Mouse (Mus musculus) mature B cell (primary cell): ENCODE results near the gene Mc1r.
"Not testable (repeated sequence)": the region's sequence is repeated elsewhere in the genome, so short reads cannot be mapped to it uniquely, and the experiment has no call there.

ENCODE experiments used
- in situ Hi-C: fragments of 300-500 bp; cut with MboI; formaldehyde crosslinking; loops from 2 replicates; pipeline ENCODE4 v1.14.3; 2019

The Mc1r gene

DNA sequence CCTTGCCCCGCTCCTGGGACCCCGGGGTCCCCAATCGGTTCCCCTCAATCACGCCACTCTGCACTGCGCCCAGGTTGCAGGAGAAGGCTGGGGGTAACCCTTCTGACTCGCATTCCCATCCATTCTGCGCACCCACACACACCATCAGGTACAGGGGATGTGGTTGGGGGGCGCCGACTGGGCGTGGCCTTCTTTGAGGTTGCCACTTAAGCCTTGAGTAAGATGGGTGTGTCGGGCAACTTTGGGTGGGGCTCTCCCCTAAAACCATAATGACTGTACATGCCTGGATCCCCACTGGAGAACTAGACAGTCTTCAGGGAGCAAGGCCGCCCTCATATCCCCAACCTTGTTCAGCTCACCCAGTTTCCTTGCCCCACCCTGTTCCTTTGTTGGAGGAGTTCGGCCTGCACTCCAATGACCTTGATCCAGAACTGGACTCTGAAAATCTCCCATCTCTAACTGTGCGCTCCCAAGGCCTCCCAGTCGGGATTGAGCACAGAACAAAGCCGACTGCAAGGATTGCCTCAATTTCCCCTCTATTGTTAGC lies 4.9 kb downstream of the Mc1r start:
- in situ Hi-C loops = no loop called here

DNA sequence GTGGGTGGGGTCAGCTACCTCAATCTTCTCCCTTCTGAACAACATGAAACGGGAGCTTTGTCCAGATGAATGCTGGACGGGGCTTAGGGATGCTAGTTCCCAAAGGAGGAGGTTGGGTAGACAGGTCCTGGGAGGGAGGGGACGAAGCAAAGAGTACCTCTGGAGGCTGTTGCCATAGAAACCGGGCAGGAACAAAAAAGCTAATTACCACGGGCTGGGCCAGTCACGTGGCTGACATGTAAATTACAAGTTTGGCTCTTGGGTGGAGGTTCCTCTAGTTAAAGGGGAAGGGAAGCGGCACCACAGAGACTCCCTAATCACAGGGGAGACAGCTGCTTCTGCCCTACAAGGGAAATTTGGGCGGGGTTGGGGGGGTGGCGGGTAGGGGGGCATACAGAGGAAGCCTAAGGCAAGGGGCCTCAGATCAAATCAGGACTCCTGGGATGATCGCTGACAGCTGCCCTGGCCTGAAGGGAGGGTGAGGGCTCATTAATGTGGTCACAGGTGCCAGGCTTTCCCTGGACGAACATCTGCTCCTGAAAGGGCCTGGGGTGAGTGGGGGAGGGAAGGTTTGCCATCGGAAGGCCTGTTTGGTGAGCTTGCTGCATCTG lies 5.8 kb downstream of the Mc1r start:
- in situ Hi-C loops = no loop called here

DNA sequence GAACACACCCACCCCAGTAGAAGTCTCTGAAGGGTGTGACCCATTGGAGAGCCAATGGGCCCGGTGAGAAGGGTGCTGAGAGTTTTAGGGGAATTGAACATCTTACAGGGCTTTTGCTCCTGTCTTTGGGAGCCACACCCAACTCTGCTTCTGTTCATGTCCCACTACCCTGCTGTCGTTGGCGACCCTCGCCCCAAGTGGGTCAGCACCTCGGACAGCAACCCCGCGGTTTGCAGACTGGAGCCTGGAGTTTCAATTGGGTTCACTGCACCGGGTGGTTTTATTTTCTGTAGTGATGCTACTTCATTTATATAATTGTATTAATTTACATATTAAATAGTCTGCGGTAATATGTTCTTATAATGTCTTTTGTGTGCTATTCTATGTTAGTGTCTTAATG lies 7.3 kb downstream of the Mc1r start:
- in situ Hi-C loops = no loop called here

DNA sequence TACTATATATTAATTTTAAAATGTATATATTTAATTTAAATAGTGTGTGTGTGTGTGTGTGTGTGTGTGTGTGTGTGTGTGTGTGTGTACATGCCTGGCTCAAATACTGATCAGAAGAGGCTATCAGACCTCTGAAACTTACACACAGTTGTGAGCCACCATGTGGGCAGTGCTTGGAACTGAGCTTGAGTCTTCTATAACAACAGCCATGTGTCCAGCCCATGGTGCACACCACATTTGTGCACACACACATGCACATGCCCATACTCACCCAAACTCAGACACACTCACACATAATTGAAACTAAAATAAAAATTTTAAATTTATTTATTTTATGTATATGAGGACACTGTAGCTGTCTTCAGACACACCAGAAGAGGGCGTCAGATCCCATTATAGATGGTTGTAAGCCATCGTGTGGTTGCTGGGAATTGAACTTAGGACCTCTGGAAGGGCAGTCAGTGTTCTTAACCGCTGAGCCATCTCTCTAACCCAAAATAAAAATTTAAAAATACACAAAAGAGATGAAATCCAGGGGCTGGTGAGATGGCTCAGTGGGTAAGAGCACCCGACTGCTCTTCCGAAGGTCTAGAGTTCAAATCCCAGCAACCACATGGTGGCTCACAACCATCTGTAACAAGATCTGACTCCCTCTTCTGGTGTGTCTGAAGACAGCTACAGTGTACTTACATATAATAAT lies 8.2 kb downstream of the Mc1r start:
- in situ Hi-C loops = not testable (repeated sequence)

DNA sequence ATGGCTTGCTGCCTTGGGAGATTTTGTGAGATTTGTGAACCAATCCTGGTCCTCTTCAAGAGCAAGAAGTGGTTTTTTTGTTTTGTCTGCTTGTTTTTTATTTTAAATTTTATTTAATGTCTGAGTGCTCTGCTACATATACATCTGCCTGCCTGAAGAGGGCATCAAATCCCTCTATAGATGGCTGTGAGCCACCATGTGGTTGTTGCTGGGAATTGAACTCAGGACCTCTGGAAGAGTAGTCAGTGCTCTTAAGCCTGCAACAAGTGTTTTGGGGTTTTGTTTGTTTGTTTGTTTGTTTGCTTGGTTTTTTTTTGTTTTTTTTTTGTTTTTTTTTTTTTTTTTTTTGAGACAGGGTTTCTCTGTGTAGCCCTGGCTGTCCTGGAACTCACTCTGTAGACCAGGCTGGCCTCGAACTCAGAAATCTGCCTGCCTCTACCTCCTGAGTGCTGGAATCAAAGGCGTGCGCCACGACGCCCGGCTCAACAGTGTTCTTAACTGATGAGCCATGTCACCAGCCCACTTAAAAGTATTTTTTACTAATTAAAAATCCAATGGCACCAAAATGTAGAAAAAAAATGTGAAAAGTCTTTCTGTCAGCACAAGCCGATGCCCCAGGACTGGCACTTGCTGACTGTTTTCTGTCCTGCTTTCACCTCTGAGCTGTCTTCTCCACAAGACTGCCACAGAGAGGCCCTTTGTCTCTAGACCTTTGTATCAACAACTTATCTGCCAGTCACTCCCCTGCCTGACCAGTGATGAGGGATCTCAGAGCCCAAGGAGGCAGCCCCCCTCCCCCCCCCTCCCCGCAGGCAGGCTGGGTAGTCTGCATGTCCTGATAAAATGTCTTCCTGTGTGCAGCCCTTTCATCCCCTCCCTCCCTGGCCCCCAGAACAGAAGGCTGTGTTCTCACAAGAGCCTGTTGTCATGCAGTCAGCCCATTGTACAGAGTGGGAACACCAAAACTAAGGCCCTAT lies 9.3 kb downstream of the Mc1r start:
- in situ Hi-C loops = no loop called here

DNA sequence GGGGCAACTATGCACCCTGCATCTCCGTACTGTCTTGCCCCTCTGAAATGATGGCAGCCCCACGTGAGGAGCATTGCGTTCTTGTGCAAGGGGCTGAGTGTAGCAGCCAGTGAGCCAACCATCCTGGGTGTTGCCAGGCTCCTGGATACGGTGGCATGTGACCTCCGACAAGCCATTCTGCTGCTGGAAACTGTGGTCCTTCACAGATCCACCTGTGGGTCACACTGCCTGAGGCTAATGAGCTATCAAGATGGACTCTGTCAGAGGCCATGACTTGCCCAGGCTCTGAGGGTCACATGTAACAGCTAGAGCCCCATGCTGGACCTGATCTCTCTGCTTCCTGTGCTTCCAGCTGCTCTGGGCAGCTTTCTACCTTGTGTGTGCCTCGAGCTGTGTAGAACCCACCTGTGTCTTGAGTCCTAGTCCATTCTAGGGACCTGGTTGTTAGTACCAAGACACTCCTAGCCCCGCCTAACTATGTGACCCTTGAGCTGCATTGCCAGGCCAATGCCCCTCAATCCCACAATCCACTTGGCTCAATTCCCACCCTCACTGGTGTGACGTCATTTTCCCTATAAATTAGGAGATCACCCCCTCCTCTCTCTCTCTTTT lies 10.1 kb downstream of the Mc1r start:
- in situ Hi-C loops = no loop called here

DNA sequence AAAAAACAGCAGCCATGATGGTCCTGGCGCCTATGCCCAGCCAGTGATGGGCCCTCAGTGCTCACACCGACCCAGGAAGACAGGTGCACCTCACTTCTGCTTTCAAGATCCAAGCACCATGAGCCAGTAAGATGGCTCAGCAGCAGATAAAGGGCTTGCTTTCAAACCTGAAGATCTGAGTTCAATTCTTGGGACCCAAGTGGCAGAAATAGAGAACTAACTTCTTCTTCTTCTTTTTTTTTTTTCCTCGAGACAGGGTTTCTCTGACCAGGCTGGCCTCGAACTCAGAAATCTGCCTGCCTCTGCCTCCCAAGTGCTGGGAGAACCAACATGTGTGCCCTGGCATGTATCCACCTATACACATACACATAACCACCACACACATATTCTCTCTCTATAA lies 12.8 kb downstream of the Mc1r start:
- in situ Hi-C loops = no loop called here

DNA sequence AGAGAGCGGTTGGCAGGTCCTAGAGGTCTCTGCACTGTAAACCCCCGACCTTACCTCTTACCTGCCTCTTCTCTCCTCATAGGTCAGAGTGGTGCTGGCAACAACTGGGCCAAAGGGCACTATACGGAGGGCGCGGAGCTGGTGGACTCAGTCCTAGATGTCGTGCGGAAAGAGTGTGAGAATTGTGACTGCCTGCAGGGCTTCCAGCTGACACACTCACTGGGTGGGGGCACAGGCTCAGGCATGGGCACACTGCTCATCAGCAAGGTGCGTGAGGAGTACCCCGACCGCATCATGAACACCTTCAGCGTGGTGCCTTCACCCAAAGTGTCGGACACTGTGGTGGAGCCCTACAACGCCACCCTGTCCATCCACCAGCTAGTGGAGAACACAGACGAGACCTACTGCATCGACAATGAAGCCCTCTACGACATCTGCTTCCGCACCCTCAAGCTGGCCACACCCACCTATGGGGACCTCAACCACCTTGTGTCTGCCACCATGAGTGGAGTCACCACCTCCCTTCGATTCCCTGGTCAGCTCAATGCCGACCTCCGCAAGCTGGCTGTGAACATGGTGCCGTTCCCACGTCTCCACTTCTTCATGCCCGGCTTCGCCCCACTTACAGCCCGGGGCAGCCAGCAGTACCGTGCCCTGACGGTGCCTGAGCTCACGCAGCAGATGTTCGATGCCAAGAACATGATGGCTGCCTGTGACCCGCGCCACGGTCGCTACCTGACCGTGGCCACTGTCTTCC lies 13.8 kb downstream of the Mc1r start:
- in situ Hi-C loops = no loop called here

DNA sequence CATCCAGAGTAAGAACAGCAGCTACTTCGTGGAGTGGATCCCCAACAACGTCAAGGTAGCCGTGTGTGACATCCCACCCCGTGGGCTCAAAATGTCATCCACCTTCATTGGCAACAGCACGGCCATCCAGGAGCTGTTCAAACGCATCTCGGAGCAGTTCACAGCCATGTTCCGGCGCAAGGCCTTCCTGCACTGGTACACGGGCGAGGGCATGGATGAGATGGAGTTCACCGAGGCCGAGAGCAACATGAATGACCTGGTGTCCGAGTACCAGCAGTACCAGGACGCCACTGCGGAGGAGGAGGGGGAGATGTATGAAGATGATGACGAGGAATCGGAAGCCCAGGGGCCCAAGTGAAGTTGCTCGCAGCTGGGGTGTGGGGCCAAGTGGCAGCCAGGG lies 14.4 kb downstream of the Mc1r start:
- in situ Hi-C loops = no loop called here

DNA sequence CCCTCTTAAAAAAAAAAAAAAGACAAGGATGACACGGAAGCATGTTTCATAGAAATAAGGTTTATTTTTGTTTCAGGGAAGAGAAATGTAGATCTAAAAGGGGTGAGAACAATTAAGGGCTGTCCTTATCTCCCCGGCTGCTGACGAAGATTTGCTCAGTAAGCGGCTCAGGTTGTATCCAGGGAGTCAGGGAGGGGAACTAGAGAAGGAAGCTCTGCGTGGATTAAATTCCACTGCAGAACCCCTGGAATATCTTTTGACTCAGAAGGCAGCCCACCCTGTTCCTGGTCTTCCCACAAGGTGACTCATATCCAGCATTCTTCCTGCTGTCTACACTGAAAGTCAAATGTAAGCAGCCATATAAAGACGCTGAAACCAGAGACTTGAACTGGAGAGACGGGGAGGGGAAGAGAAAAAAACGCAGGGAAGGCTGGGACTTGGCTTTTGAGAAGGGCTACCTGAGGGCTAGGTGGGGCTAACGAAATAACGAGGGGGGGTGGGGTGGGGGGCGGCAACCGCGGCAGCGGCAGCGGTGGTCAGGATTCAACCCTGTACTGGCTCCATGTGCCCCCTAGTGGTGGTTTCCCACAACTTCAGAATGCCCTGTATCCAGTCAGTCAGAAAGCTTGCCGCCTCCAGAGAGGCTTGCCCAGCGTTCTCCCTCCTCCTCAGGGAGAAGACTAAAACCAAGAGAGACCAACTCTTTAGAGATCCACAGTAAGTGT lies 15.3 kb downstream of the Mc1r start:
- in situ Hi-C loops = no loop called here

DNA sequence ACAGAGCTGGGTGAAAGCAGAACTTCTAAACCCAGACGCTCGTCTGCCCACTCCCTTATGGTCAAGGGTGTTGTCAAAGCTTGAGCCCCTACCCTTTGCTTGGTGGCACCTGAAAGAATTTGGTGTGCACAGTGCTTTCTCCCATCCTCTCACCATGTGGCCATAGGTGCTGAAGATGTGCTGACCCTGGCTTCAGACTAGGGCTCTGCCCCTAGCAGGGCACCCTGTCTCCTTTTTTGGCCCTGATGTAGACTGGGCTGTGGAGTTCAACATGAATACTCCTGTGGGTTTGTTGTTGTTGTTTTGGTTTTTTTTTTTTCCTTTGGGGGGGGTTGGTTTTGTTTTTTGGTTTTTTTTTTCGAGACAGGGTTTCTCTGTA lies 15.9 kb downstream of the Mc1r start:
- in situ Hi-C loops = no loop called here

DNA sequence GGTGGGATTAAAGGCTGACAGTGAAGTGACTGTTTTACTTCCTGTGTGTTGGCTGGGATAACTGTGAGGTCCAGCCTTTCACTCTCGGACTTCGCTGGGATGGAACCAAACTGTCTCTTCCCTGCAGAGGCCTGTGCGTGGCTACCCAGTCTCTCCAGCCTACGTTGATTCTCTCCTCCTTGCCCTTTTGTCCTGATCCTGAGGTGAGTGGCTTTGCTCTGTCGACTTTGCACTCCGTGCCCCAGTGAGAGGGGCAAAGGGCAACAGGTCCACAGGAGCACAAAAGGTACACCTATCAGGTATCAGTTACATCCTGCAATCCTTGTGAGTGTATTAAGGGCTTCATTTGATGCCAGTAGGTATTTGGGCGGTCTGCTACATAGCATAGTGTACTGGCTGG lies 16.5 kb downstream of the Mc1r start, which contains the start of gene Def8:
TSS of gene Def8 (plus strand) at position 87 of the 400 bp plus-strand sequence.
- in situ Hi-C loops = no loop called here

DNA sequence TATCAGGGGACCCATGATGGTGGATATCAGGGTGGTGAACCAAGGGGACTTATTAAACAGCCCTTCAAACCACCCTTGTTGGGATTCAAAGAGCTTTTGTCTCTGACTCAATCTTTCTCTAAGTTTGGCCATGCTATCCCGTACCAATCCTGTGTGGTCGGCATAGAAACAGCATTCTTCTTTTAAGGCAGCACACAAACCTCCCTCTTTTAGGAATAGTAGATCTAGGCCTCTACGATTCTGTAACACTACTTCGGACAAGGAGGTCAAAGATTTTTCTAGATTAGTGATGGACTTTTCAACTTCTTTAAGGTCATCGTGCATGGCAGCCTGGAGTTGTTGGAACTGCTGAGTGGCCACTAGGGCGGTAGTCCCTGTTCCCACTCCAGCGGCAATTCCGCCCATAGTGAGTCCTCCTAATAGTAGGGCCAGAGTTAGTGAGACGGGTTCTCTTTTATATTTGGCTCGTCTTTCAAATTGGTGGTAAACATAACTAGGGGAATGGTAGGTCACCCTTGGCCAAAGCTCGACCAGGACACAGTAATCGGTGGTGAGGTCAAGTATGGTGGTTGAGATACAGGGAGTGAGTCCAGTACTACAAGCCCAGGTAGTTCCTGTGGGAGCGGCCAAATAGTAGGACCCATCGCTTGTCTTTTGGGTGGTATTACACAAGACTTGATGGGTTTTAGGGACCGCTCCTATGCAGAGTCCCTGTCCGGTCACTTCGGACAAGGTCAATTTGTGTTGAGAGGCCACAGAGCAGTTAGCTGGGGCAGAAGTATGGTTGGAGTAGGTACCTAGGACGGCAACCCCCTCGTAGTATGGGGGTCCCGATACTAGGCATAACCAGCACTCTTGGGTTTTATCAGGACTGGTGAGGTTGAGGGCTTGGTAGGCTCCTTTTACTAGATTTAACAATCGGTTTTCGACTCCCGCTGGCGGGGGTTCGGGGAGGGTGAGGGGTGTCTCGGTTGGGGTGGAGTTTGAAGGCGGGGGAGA lies 19.9 kb downstream of the Mc1r start:
- in situ Hi-C loops = no loop called here

DNA sequence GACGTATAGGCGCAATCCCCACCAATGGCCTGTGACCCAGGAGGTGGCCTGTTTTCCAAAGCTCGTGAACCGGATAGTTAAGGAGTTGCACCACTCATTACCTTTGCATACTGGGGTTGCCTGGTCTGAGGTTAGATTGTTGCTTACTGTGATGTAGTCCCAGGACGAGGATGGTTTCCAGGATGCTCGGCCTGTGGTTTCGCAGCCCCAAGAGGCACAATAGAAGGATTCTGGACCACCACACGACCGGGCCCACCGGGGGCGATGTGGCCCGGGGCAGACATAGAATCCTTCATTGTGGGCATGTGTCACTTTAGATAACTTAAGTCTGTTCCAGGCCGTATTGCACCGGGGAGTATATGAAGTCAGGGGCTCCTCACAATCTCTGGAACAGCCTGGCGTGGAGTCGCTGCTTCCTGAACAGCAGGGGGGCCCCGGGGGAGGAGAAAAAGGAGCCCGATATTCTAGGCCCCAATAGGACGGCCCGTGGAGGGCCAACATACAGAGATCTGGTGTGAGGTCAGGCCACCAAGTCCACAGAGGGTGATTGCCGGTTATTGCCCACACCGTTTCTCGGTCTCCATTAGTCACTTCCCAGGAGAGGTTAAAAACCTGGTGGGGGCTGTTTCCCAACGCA lies 20.9 kb downstream of the Mc1r start:
- in situ Hi-C loops = no loop called here

DNA sequence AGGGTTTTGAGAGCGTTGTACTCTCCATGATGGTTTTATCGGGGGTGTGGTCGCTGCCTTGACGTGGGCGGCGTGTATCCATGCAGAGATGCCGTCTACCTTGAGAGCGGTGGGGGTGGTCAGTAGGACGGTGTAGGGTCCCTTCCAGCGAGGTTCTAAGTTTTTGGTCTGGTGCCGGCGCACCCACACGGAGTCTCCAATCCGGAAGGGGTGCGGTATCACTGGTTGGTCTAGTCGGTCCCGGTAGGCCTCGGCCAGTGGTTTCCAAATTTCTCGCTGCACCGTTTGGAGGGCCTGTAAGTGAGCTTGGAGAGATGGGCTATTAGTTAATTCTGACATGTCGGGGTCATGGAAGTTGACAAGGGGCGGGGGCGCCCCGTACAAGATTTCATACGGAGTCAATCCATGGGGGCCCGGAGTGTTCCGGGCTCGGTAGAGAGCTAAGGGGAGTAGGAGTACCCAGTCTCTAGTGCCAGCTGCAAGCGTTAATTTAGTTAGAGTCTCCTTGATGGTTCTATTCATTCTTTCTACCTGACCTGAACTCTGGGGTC lies 21.5 kb downstream of the Mc1r start:
- in situ Hi-C loops = no loop called here

DNA sequence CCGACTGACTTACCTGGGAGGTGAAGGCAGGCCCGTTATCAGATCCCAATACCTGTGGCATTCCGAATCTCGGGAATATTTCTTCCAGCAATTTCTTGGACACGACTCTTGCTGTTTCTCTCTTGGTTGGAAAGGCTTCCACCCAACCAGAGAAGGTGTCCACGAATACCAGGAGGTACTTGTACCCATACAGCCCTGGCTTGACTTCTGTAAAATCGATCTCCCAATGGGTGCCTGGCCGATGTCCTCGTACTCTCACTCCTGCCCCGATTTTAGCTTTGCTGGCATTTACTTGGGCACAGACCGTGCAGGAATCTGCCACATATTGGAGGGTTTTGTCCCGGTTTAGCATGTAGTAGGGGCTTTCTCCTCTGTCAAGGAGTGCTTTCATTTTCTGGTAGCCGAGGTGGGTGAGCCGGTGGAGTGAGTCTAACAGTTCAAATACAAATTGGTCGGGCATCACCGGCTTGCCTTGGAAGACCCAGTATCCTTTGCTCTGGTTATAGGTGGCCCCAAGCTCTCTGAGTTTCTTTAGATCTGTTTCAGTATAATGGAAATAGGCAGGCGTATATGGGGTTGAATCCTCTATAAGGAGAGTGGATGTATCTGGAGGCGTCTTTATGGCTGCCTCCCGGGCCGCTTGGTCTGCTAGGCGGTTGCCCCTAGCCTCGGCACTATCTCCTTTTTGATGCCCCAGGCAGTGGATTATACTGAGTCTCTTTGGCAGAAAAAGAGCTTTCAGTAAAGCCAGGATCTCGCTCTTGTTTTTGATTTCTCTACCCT lies 22.2 kb downstream of the Mc1r start:
- in situ Hi-C loops = no loop called here

DNA sequence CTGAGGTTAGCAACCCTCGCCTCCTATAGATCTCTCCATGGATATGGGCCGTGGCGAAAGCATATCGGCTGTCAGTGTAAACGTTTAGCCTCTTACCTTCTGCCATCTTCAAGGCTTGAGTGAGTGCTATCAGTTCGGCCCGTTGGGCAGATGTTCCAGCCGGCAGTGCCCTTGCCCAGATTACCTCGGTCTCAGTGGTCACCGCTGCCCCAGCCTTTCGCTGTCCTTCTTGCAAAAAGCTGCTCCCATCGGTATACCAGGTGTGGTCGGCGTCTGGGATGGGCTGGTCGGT lies 22.8 kb downstream of the Mc1r start:
- in situ Hi-C loops = not testable (repeated sequence)

DNA sequence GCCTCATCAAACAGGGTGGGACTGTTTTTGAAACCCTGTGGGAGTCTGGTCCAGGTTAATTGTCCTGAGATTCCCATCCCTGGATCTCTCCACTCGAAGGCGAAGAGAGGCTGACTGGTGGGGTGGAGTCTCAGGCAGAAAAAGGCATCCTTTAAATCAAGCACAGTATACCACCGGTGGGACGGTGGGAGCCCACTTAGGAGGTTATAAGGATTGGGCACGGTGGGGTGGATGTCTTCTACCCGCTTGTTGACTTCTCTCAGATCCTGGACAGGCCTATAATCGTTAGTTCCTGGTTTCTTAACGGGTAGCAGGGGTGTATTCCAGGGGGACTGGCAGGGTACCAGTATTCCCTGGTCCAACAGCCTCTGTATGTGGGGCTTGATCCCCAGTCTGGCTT lies 24.0 kb downstream of the Mc1r start:
- in situ Hi-C loops = not testable (repeated sequence)
